Mouse (Mus musculus) bone marrow macrophage, adult 2 months (primary cell): ENCODE results near the gene Sgpp2. TPM values are rescaled to one million over a fixed set of nuclear protein-coding genes. Genes with fewer than 3 reads are reported as not detected.

Experiments
- H3K27ac ChIP-seq: 2 replicates; pipeline ENCODE4 v1.5.1; 2012; ENCODE audit warnings: low read depth, low read length; ENCODE audit not compliant: insufficient read depth
- H3K4me1 ChIP-seq: 2 replicates; pipeline ENCODE4 v1.6.1; 2012; ENCODE audit warnings: low read length; ENCODE audit not compliant: control insufficient read depth, insufficient read depth
- H3K4me3 ChIP-seq: 2 replicates; pipeline ENCODE4 v1.5.1; 2012; ENCODE audit warnings: mild to moderate bottlenecking, low read length, moderate library complexity; ENCODE audit not compliant: insufficient read depth
- CTCF ChIP-seq: IDR thresholded peaks from 2 replicates; pipeline ENCODE4 v1.5.1; 2012; ENCODE audit warnings: low read depth, mild to moderate bottlenecking, low read length, moderate library complexity
- POLR2A ChIP-seq: IDR thresholded peaks from 2 replicates; pipeline ENCODE4 v1.6.1; 2012; ENCODE audit warnings: mild to moderate bottlenecking, low read depth, low read length, borderline replicate concordance
- polyA plus RNA-seq: library from polyadenylated mRNA; stranded (reverse); fragments of >200 nt; gene quantifications from 2 replicates; pipeline ENCODE4 v1.2.4, GENCODE M21; 2012; ENCODE audit not compliant: missing spikeins, insufficient read depth, insufficient read length

Sgpp2 gene
- polyA plus RNA-seq, 1 experiment: not detected

- no peak overlapping the region for H3K27ac ChIP-seq
- no peak overlapping the region for H3K4me3 ChIP-seq
- H3K4me1 ChIP-seq: no peaks in the 10 kb centered on the region
- TF ChIP-seq CTCF: no peak
- no peak for TF ChIP-seq POLR2A
Measured at GRCm38 (mm10) chr1:78312917-78313316, 2.8 kb downstream of the Sgpp2 start.

GRCm38 (mm10) chr1:78313961-78314360, 3.8 kb downstream of the Sgpp2 start:
- Histone ChIP-seq H3K4me3 (no peak overlapping the region), H3K27ac (no peak overlapping the region), H3K4me1 (no peaks in the 10 kb centered on the region)
- no peak for TF ChIP-seq POLR2A
- no peak for TF ChIP-seq CTCF

GRCm38 (mm10) chr1:78318089-78318760, 8.1 kb downstream of the Sgpp2 start:
- no peak overlapping the region for H3K4me3 ChIP-seq
- TF ChIP-seq CTCF (no peak), POLR2A (no peak)
- H3K27ac ChIP-seq: no peak overlapping the region
- H3K4me1 ChIP-seq: no peaks in the 10 kb centered on the region

- TF ChIP-seq CTCF: no peak
- no peak for TF ChIP-seq POLR2A
- Histone ChIP-seq H3K27ac (no peak overlapping the region), H3K4me3 (no peak overlapping the region), H3K4me1 (no peaks in the 10 kb centered on the region)
Measured at GRCm38 (mm10) chr1:78320291-78320690, 10.1 kb downstream of the Sgpp2 start.

GRCm38 (mm10) chr1:78322098-78322778, 12.1 kb downstream of the Sgpp2 start:
- no peak for TF ChIP-seq CTCF
- no peak for TF ChIP-seq POLR2A
- H3K27ac ChIP-seq: no peak overlapping the region
- no peak overlapping the region for H3K4me3 ChIP-seq
- no peaks in the 10 kb centered on the region for H3K4me1 ChIP-seq

- no peaks in the 10 kb centered on the region for H3K4me1 ChIP-seq
- H3K27ac ChIP-seq: no peak overlapping the region
- no peak for TF ChIP-seq POLR2A
- no peak for TF ChIP-seq CTCF
- no peak overlapping the region for H3K4me3 ChIP-seq
Measured at GRCm38 (mm10) chr1:78322844-78323243, 12.7 kb downstream of the Sgpp2 start.

- Histone ChIP-seq H3K4me1 (no peaks in the 10 kb centered on the region), H3K4me3 (no peak overlapping the region), H3K27ac (no peak overlapping the region)
- TF ChIP-seq POLR2A (no peak), CTCF (no peak)
Measured at GRCm38 (mm10) chr1:78324044-78324443, 13.9 kb downstream of the Sgpp2 start.

GRCm38 (mm10) chr1:78325851-78326250, 15.7 kb downstream of the Sgpp2 start:
- no peak overlapping the region for H3K27ac ChIP-seq
- TF ChIP-seq POLR2A (no peak), CTCF (no peak)
- H3K4me3 ChIP-seq: no peak overlapping the region
- H3K4me1 ChIP-seq: no peaks in the 10 kb centered on the region

- H3K27ac ChIP-seq: no peak overlapping the region
- TF ChIP-seq POLR2A (no peak), CTCF (no peak)
- no peak overlapping the region for H3K4me3 ChIP-seq
- H3K4me1 ChIP-seq: no peaks in the 10 kb centered on the region
Measured at GRCm38 (mm10) chr1:78328646-78329045, 18.5 kb downstream of the Sgpp2 start.

GRCm38 (mm10) chr1:78329861-78330260, 19.7 kb downstream of the Sgpp2 start:
- no peaks in the 10 kb centered on the region for H3K4me1 ChIP-seq
- TF ChIP-seq POLR2A (no peak), CTCF (no peak)
- no peak overlapping the region for H3K27ac ChIP-seq
- H3K4me3 ChIP-seq: no peak overlapping the region
